Mouse (Mus musculus) forebrain, embryonic 14.5 days (tissue): ENCODE measurements around the gene Tle3. TPM values are rescaled to one million over a fixed set of nuclear protein-coding genes. Genes with fewer than 3 reads are reported as not detected.
A peak's percentile ranks its signal among the peaks of the same experiment; 100 is the strongest.

Experiments
- ATAC-seq: fragments of 200-750 bp; cut with Nextera tagmentation; 2 replicates; pipeline ENCODE4 v1.8.0; 2017; ENCODE audit warnings: mild to moderate bottlenecking, moderate library complexity
- DNase-seq: peaks from one replicate; pipeline ENCODE4 v3.0.0-alpha.2; 2015; ENCODE audit warnings: low spot score
- H3K27ac ChIP-seq: fragments of 300-500 bp; sonication (generic); 2 replicates; pipeline ENCODE4 v1.5.1; 2014; ENCODE audit warnings: low read depth, mild to moderate bottlenecking, control low read depth, low read length, moderate library complexity
- H3K27me3 ChIP-seq: fragments of 300-500 bp; sonication (generic); replicated peaks from 2 replicates; pipeline ENCODE4 v1.6.1; 2014; ENCODE audit warnings: low read length, control low read depth, mixed read lengths; ENCODE audit not compliant: control insufficient read depth, insufficient read depth
- H3K36me3 ChIP-seq: fragments of 300-500 bp; sonication (generic); 2 replicates; pipeline ENCODE4 v1.6.1; 2014; ENCODE audit warnings: low read length, control low read depth; ENCODE audit not compliant: control insufficient read depth, insufficient read depth
- H3K4me1 ChIP-seq: fragments of 300-500 bp; sonication (generic); 2 replicates; pipeline ENCODE4 v1.6.1; 2014; ENCODE audit warnings: antibody characterized with exemption, low read length, control low read depth; ENCODE audit not compliant: control insufficient read depth, insufficient read depth
- H3K4me2 ChIP-seq: fragments of 300-500 bp; sonication (generic); 2 replicates; pipeline ENCODE4 v1.6.1; 2014; ENCODE audit warnings: mild to moderate bottlenecking, control low read depth, low read length
- H3K4me3 ChIP-seq: fragments of 300-500 bp; sonication (generic); 2 replicates; pipeline ENCODE4 v1.5.1; 2014; ENCODE audit warnings: low read depth, low read length, control low read depth
- H3K9ac ChIP-seq: fragments of 300-500 bp; sonication (generic); 2 replicates; pipeline ENCODE4 v1.6.1; 2014; ENCODE audit warnings: mild to moderate bottlenecking, low read length, control low read depth, moderate library complexity
- H3K9me3 ChIP-seq: fragments of 300-500 bp; sonication (generic); replicated peaks from 2 replicates; pipeline ENCODE4 v1.6.1; 2016; ENCODE audit warnings: low read length, control low read depth, mixed read lengths; ENCODE audit not compliant: control insufficient read depth
- WGBS: fragments of 180-500 bp; shearing (Covaris S2); extraction: QIAGEN DNeasy Blood & Tissue Kit; methylation state at CpG from one replicate; pipeline ENCODE4 v1.1.7; 2014; 5-methylcytosine and 5-hydroxymethylcytosine counted together
- polyA plus RNA-seq: library from polyadenylated mRNA; unstranded; fragments of >200 nt; fragmentation: Nextera tagmentation; extraction: Ambion mirVana; gene quantifications from 2 replicates; pipeline ENCODE4 v1.2.1, GENCODE M21; 2014

Tle3 gene
- polyA plus RNA-seq, 1 experiment from 2014 or later = 28.1 TPM

DNA sequence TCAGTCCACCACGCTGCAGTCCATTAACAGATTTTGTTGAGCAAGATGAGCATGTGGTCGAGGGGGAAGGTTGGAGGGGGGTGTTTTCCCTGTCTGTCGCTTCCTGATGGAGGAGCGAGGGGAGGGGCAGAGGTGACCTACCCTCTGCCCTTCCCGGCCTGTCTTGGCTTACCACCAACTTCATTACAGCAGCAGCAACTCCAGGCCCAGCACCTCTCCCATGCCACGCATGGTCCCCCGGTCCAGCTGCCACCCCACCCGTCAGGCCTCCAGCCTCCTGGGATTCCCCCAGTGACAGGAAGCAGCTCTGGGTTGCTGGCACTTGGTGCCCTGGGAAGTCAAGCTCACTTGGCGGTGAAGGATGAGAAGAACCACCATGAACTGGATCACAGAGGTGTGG is 29.5 kb downstream of the Tle3 start:
- WGBS = 70% methylated on average over 9 of the region's 9 CpGs
- no peaks in the 10 kb centered on the region for H3K27me3 ChIP-seq
- peaks cover 50% of the 10 kb centered on the region for H3K36me3 ChIP-seq
- peaks cover 66% of the 10 kb centered on the region for H3K4me1 ChIP-seq
- no peaks in the 10 kb centered on the region for H3K9me3 ChIP-seq
- H3K4me3 ChIP-seq = no peak overlapping the region
- DNase-seq = no peak
- H3K27ac ChIP-seq = no peak overlapping the region
- H3K4me2 ChIP-seq = no peak overlapping the region
- no peak for ATAC-seq
- no peak overlapping the region for H3K9ac ChIP-seq

DNA sequence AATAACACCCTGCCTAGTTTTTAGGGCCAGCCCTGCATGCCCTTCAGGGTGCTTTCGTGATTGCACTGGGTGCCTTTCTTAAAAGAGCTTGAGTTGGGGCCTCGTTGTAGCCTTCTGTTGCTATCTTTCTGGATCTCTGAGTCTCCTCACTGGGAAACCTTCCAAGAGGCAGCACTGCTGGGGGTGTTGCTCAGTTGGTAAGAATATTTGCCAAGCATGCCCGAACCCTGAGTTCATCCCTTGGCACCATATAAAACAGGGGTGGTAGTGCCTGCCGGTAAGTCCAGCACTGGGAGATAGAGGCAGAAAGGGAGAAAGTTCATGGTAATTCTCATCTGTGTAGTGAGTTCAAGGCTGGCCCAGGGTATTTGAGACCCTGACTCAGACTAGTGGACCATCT is 30.1 kb downstream of the Tle3 start:
- Histone ChIP-seq H3K4me3 (no peak overlapping the region), H3K4me2 (no peak overlapping the region), H3K36me3 (peaks cover 55% of the 10 kb centered on the region), H3K27ac (no peak overlapping the region), H3K27me3 (no peaks in the 10 kb centered on the region), H3K9ac (no peak overlapping the region), H3K4me1 (peaks cover 60% of the 10 kb centered on the region), H3K9me3 (no peaks in the 10 kb centered on the region)
- ATAC-seq (no peak), DNase-seq (no peak)
- 52% methylated on average over 4 of the region's 4 CpGs for WGBS

DNA sequence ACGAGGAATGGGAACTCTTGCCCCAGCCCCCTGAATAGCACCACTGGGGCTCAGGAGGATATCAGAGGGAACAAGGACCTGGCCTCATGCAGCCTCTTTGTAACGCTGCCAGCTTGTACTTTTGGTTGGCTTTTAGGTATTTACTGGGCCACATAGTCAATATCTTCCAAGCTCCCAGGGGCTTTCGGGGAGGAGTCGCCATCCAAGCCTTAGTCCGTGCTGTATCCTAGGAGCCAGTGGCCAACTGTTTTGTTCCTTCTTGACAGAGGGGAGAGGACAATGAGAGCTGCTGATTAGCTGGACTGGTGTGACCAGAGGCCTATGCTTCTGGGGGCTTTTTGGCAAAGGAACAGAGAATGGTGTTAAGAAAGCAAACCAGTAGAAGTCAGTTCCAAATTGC is 30.6 kb downstream of the Tle3 start:
- Histone ChIP-seq H3K27ac (no peak overlapping the region; the same call in 1 of the 2 replicates), H3K4me1 (peaks cover 58% of the 10 kb centered on the region), H3K36me3 (peaks cover 55% of the 10 kb centered on the region), H3K4me2 (no peak overlapping the region), H3K4me3 (no peak overlapping the region), H3K27me3 (no peaks in the 10 kb centered on the region), H3K9me3 (no peaks in the 10 kb centered on the region), H3K9ac (no peak overlapping the region)
- DNase-seq (peak; percentile 51), ATAC-seq (no peak)
- 33% methylated on average over 5 of the region's 5 CpGs for WGBS

DNA sequence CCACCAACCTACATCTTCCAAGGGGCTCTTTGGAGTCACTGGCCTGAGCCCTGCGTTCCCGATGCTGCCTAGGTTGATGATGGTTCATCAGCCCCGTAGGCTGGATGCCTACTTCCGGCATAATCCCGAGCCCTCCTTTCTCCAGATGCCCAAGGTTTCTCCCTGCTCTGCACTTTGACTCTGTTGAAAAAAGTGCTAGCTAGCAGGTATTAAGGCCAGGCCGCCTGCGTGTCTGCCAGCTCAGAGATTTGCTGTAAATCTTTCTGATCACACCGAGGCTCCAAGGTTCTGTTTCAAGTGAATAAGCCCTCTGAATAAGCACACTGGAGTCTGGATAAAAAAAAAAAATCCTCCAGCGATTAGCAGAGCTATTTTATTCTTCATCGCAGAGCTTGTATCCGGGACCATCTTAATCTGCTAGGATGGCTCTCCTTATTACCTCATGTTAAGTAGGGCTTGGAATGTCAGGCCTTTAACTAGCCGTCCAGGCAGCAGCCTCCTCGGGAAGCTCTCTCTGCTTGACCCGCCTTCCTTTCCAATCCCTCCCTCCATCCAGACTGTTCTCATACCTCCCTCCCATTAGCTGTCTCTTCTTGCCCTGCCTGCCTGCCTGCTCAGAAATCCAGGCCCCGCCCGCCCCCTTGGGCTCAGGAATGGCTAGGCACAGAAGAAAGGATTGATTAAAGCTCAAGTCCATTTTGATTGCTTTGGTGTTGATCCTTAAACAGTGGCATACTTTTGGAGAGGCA is 31.9 kb downstream of the Tle3 start:
- Histone ChIP-seq H3K9me3 (no peaks in the 10 kb centered on the region), H3K4me1 (peaks cover 58% of the 10 kb centered on the region), H3K27ac (peak overlapping the region; percentile 87), H3K9ac (peak overlapping the region; percentile 9; the same call in 1 of the 2 replicates), H3K4me2 (peak overlapping the region; percentile 39; the same call in 1 of the 2 replicates), H3K36me3 (peaks cover 55% of the 10 kb centered on the region), H3K27me3 (no peaks in the 10 kb centered on the region), H3K4me3 (no peak overlapping the region)
- peak; percentile 73 for DNase-seq
- 19% methylated on average over 16 of the region's 16 CpGs for WGBS
- ATAC-seq = peak; percentile 9; the same call in 1 of the 2 replicates

DNA sequence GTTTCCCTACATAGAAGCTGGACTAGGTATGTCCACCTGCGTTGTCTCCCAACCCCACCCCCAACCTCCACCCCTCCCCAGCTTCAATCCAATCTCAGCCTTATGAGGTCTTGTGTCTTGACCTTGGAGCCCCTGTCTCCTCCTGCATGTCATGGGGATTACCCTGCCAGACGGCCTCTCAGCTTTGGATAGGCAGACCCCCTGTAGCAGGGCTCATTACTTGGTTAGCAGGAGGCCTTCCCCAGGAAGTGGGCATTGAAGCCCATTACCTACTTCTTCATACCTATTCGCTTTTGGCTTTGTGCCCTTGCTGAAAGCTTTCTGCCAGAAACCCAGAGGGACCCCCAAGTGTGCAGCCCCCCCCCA is 32.4 kb downstream of the Tle3 start:
- Histone ChIP-seq H3K4me3 (no peak overlapping the region), H3K27me3 (no peaks in the 10 kb centered on the region), H3K27ac (peak overlapping the region; percentile 87), H3K9ac (peak overlapping the region; percentile 9; the same call in 1 of the 2 replicates), H3K4me1 (peaks cover 58% of the 10 kb centered on the region), H3K36me3 (peaks cover 55% of the 10 kb centered on the region), H3K9me3 (no peaks in the 10 kb centered on the region), H3K4me2 (peak overlapping the region; percentile 39)
- DNase-seq (no peak), ATAC-seq (peak; percentile 28)
- 11% methylated on average over 3 of the region's 3 CpGs for WGBS

DNA sequence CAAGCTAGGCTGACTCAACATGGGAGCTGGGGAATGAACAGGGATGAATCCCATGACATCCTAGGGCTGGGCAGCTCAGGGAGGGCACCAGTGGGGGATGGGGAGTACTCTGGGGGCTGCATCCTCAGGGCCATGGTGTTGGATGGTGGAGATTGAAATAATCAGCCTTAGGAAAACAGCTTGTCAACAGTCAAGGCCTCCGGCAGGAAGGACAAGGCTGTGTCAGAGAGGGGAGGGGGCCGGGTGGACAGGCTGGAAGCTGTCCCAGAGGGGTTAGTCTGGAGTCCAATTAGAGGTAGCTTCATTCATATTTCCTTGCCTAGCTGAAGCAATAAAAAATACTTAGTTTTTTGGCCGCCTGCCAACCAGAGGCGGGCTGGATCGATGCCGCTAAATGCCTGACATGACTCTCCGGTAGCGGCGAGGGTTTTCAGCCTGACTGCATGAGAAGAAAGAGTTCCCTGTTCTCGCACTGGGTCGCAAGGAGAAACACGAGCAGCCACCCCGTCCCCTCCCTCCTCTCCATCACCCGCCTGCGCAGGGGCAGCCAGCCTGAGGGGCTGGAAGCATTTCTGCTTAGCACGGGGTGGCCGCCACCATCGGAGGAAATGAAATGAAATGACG is 32.9 kb downstream of the Tle3 start:
- Histone ChIP-seq H3K4me1 (peaks cover 58% of the 10 kb centered on the region), H3K9ac (peak overlapping the region; percentile 9), H3K4me3 (no peak overlapping the region), H3K9me3 (no peaks in the 10 kb centered on the region), H3K36me3 (peaks cover 55% of the 10 kb centered on the region), H3K27me3 (no peaks in the 10 kb centered on the region), H3K27ac (peak overlapping the region; percentile 87), H3K4me2 (peak overlapping the region; percentile 39)
- DNase-seq = peak; percentile 96
- WGBS = 4% methylated on average over 19 of the region's 19 CpGs
- ATAC-seq = peak; percentile 89

DNA sequence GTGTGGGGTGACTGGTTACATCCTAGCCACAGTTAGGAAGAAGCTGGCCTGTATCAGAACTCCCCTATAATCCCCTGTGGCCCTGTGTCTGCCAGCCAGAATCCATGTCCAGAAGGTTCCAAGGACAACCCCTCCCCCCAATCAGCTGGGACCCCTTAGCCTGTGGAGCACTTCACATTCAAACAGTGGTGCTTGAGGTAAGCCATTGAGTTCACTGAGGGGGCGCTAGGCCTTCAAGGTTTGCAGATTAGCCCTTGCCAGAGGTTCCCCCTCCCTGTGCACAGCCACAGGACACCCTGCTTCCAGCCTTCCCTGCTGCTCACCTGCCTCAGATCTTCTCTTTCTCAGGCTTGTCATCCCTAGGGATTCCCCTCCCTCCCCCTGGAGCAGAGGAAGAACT is 34.2 kb downstream of the Tle3 start:
- 91% methylated on average over 1 of the region's 1 CpGs for WGBS
- H3K27me3 ChIP-seq = no peaks in the 10 kb centered on the region
- ATAC-seq = no peak
- H3K4me2 ChIP-seq = no peak overlapping the region
- H3K9ac ChIP-seq = no peak overlapping the region
- no peak for DNase-seq
- no peaks in the 10 kb centered on the region for H3K9me3 ChIP-seq
- peaks cover 50% of the 10 kb centered on the region for H3K4me1 ChIP-seq
- peak overlapping the region; percentile 87; the same call in 1 of the 2 replicates for H3K27ac ChIP-seq
- peaks cover 63% of the 10 kb centered on the region for H3K36me3 ChIP-seq
- H3K4me3 ChIP-seq = no peak overlapping the region

DNA sequence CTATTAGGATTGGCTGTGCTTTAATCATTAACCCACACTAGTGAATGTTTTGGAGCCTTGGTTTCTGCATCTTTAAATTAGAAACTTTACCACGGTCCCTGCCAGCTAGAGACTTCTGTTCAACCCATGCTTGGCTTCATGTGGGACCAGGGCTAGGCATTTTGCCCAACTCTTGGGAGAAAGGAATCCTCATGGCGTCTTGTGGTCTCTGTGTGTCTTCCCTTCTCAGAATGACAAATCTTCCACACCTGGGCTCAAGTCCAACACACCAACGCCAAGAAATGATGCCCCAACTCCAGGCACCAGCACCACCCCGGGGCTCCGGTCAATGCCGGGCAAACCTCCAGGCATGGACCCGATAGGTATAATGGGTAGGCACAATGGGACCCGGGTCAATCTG is 36.9 kb downstream of the Tle3 start:
- Histone ChIP-seq H3K27me3 (no peaks in the 10 kb centered on the region), H3K4me3 (no peak overlapping the region), H3K27ac (no peak overlapping the region), H3K4me1 (peaks cover 24% of the 10 kb centered on the region), H3K36me3 (peaks cover 78% of the 10 kb centered on the region), H3K9me3 (no peaks in the 10 kb centered on the region), H3K4me2 (no peak overlapping the region), H3K9ac (no peak overlapping the region)
- peak; percentile 84 for DNase-seq
- no peak for ATAC-seq
- 69% methylated on average over 8 of the region's 8 CpGs for WGBS
